Mouse (Mus musculus): Measurements from ENCODE around the gene Gm7075. TPM values are rescaled to one million over a fixed set of nuclear protein-coding genes. Genes with fewer than 3 reads are reported as not detected.

Gm7075 gene
- polyA plus RNA-seq, 1 experiment, result not detected

DNA sequence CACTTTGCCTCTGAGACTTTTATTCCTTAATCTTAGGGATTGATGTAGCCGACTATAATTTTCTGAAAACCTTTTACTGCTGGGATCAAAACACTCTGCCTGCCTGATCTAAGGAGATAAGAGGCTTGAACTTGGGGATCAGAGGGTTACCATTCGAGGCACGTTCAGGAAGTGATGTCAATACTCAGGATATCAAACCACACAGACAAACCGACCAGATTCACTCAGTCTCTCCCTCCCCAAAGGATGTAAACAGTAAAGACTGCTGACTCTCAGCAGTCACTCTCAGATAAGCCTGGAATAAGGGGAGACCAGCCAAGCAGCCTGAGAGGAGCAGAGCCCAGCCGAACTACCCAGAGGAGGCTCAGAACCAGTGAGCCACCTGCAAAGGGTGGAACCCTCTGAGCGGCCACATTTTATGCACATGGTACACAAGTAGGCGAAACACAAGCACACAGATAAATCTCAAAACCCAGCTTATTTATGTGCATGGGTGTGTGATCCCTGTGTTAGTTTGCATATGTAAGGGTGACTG, 18.2 kb upstream of the Gm7075 start:
- Histone ChIP-seq H3K36me3 (ENCODE audit: control insufficient read depth, insufficient read depth, low read length, poor library complexity, severe bottlenecking) (no peaks in the 10 kb centered on the region), H3K9me3 (replicated peaks; ENCODE audit: control insufficient read depth, insufficient read depth, low read length, poor library complexity, severe bottlenecking) (no peaks in the 10 kb centered on the region), H3K27ac (ENCODE audit: insufficient read depth, low read length) (no peak overlapping the region), H3K27me3 (ENCODE audit: control insufficient read depth, insufficient read depth, low read length, poor library complexity, severe bottlenecking) (no peaks in the 10 kb centered on the region), H3K9ac (ENCODE audit: low read depth, poor library complexity, severe bottlenecking) (no peak overlapping the region), H3K4me3 (ENCODE audit: low read depth, low read length) (no peak overlapping the region), H3K4me1 (ENCODE audit: control insufficient read depth, insufficient read depth, low read length) (no peaks in the 10 kb centered on the region)
- TF ChIP-seq POLR2A (IDR thresholded peaks at IDR 0.05; ENCODE audit: insufficient read depth, low read length) (no peak), CTCF (IDR thresholded peaks at IDR 0.05; ENCODE audit: low read depth, low read length) (no peak), EP300 (IDR thresholded peaks at IDR 0.05; ENCODE audit: insufficient read depth, low read depth, low read length) (no peak)

DNA sequence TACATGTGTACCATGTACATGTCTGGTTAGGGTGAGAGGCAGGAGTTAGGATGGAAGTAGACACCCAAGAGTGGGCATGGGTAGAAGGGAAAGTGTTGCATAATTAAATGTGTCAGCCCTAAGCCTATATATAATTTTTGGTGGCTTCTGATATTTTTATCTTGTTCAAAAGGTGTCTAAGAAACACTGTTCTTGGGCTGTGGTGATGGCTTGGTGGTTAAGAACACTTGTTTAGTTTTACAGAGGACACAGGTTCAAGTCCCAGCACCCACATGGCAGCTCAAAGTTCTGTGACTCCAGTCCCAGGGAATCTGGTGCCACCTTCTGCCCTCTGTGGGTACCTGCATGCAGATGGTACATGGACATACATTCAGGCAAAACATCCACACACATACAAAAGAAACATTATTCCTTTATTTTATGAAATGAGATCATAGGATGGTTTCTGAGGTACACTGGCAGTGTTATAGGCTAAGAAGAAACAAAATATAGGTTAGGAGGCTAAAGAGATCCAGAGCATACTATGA, 17.2 kb upstream of the Gm7075 start:
- H3K4me3 ChIP-seq (ENCODE audit: low read depth, low read length), result no peak overlapping the region
- no peaks in the 10 kb centered on the region for H3K27me3 ChIP-seq (ENCODE audit: control insufficient read depth, insufficient read depth, low read length, poor library complexity, severe bottlenecking)
- no peak overlapping the region for H3K9ac ChIP-seq (ENCODE audit: low read depth, poor library complexity, severe bottlenecking)
- no peak overlapping the region for H3K27ac ChIP-seq (ENCODE audit: insufficient read depth, low read length)
- H3K36me3 ChIP-seq (ENCODE audit: control insufficient read depth, insufficient read depth, low read length, poor library complexity, severe bottlenecking), result no peaks in the 10 kb centered on the region
- H3K9me3 ChIP-seq (replicated peaks; ENCODE audit: control insufficient read depth, insufficient read depth, low read length, poor library complexity, severe bottlenecking), result no peaks in the 10 kb centered on the region
- H3K4me1 ChIP-seq (ENCODE audit: control insufficient read depth, insufficient read depth, low read length), result no peaks in the 10 kb centered on the region
- TF ChIP-seq POLR2A (IDR thresholded peaks at IDR 0.05; ENCODE audit: insufficient read depth, low read length) (no peak), EP300 (IDR thresholded peaks at IDR 0.05; ENCODE audit: insufficient read depth, low read depth, low read length) (no peak), CTCF (IDR thresholded peaks at IDR 0.05; ENCODE audit: low read depth, low read length) (no peak)

DNA sequence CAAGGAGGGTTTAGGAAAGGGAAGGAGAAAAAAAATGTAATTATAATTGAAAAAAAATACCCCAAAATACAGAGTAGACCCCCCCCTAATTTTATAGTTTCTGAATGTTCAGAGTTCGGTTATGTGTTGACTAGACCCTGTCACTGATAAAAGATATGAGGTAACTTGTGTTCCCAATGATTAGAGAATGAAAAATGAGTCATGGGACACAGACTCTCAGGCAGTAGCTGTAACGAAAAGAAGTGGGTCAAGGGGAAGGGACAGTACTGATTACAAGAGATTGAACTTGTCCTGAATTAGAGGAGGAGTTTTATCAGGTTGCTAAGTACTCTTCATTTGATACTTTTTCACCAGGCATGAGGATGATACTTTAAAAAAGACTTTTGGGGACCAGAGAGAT, 11.3 kb upstream of the Gm7075 start:
- Histone ChIP-seq H3K36me3 (ENCODE audit: control insufficient read depth, insufficient read depth, low read length, poor library complexity, severe bottlenecking) (no peaks in the 10 kb centered on the region), H3K9me3 (replicated peaks; ENCODE audit: control insufficient read depth, insufficient read depth, low read length, poor library complexity, severe bottlenecking) (no peaks in the 10 kb centered on the region), H3K27me3 (ENCODE audit: control insufficient read depth, insufficient read depth, low read length, poor library complexity, severe bottlenecking) (no peaks in the 10 kb centered on the region), H3K4me1 (ENCODE audit: control insufficient read depth, insufficient read depth, low read length) (no peaks in the 10 kb centered on the region), H3K4me3 (ENCODE audit: low read depth, low read length) (no peak overlapping the region), H3K9ac (ENCODE audit: low read depth, poor library complexity, severe bottlenecking) (no peak overlapping the region), H3K27ac (ENCODE audit: insufficient read depth, low read length) (no peak overlapping the region)
- TF ChIP-seq EP300 (IDR thresholded peaks at IDR 0.05; ENCODE audit: insufficient read depth, low read depth, low read length) (no peak), CTCF (IDR thresholded peaks at IDR 0.05; ENCODE audit: low read depth, low read length) (no peak), POLR2A (IDR thresholded peaks at IDR 0.05; ENCODE audit: insufficient read depth, low read length) (no peak)

DNA sequence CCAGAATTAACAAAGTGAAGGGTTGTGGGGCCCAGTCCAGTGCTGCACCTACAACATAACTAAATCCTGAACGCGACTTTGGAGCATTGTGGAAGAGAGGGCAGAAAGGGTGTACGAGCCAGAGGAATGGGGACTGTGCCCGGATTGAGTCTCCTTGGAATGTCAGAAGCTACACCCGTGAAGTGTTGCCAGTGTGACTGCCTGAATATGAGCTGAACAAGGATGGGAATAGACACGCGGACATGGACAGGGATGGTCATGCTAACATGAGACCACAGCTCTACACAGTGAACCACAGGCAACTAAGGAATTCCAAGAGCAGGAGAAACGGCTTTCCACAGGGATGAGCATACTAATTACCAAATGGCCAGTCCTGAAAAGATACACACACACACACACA, 10.5 kb upstream of the Gm7075 start:
- H3K4me1 ChIP-seq (ENCODE audit: control insufficient read depth, insufficient read depth, low read length), result no peaks in the 10 kb centered on the region
- no peaks in the 10 kb centered on the region for H3K36me3 ChIP-seq (ENCODE audit: control insufficient read depth, insufficient read depth, low read length, poor library complexity, severe bottlenecking)
- H3K4me3 ChIP-seq (ENCODE audit: low read depth, low read length), result no peak overlapping the region
- no peak overlapping the region for H3K9ac ChIP-seq (ENCODE audit: low read depth, poor library complexity, severe bottlenecking)
- H3K27ac ChIP-seq (ENCODE audit: insufficient read depth, low read length), result no peak overlapping the region
- H3K27me3 ChIP-seq (ENCODE audit: control insufficient read depth, insufficient read depth, low read length, poor library complexity, severe bottlenecking), result no peaks in the 10 kb centered on the region
- H3K9me3 ChIP-seq (replicated peaks; ENCODE audit: control insufficient read depth, insufficient read depth, low read length, poor library complexity, severe bottlenecking), result no peaks in the 10 kb centered on the region
- TF ChIP-seq EP300 (IDR thresholded peaks at IDR 0.05; ENCODE audit: insufficient read depth, low read depth, low read length), result no peak
- TF ChIP-seq CTCF (IDR thresholded peaks at IDR 0.05; ENCODE audit: low read depth, low read length), result no peak
- TF ChIP-seq POLR2A (IDR thresholded peaks at IDR 0.05; ENCODE audit: insufficient read depth, low read length), result no peak

DNA sequence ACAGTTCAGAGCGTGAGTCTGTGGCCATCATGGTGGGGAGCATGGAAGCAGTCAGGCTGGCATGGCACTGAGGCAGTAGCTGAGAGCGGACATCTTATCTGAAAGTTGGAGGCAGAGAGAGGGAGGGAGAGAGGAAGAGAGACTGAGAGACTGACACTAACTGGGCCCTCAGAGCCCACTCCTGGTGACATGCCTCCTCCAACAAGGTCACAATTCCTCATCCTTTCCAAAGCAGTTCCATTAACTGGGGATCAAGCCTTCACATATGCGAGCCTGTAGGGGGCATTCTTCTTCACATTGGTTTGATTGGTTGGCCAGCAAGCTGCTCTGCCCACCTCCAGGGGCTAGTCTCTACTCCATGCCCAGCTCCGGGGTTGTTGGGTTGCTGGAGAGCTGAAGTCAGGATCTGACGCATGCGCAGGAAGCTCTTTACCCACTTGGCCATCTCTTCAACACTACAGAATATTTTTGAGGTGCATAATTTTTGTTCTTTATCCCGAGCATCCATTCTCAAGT, 9.7 kb upstream of the Gm7075 start:
- Histone ChIP-seq H3K4me1 (ENCODE audit: control insufficient read depth, insufficient read depth, low read length) (no peaks in the 10 kb centered on the region), H3K4me3 (ENCODE audit: low read depth, low read length) (no peak overlapping the region), H3K27ac (ENCODE audit: insufficient read depth, low read length) (no peak overlapping the region), H3K27me3 (ENCODE audit: control insufficient read depth, insufficient read depth, low read length, poor library complexity, severe bottlenecking) (no peaks in the 10 kb centered on the region), H3K9ac (ENCODE audit: low read depth, poor library complexity, severe bottlenecking) (no peak overlapping the region), H3K9me3 (replicated peaks; ENCODE audit: control insufficient read depth, insufficient read depth, low read length, poor library complexity, severe bottlenecking) (no peaks in the 10 kb centered on the region), H3K36me3 (ENCODE audit: control insufficient read depth, insufficient read depth, low read length, poor library complexity, severe bottlenecking) (no peaks in the 10 kb centered on the region)
- TF ChIP-seq POLR2A (IDR thresholded peaks at IDR 0.05; ENCODE audit: insufficient read depth, low read length), result no peak
- peak; percentile 6 for TF ChIP-seq CTCF (IDR thresholded peaks at IDR 0.05; ENCODE audit: low read depth, low read length)

DNA sequence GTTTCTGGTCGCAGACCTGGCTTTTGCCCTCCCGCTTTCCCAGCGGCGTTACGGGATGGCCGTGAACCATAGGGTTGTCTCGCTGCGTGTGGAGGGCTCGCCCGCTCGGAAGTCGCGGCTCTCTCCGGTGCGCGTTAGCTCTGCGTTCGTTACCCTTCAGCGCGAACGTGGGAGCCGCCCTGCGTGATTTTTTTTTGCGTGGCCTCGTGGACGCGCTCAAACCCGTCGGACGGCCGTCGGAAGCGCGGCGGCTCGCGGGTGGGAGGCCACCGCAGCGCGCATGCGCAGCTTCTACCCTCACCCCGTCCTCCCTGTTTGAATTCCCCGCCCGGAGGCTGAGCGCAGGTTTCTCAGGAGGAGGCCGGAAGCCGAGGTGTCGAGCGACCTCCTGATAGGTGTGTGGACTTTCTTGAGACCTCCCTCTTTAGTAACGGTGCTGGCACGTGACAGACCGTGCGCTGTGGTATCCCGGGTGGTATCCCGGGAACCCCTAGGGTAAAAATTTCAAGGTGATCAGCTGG, 8.3 kb upstream of the Gm7075 start, which contains the start of gene Ctnna3:
Ctnna3 (plus strand) TSS at position 314 of the 521 bp plus-strand sequence.
- peak within 1 kb of the TSS; percentile 84 for H3K4me3 ChIP-seq (ENCODE audit: low read depth, low read length)
- no peak for TF ChIP-seq POLR2A (IDR thresholded peaks at IDR 0.05; ENCODE audit: insufficient read depth, low read length)
- no peak for TF ChIP-seq CTCF (IDR thresholded peaks at IDR 0.05; ENCODE audit: low read depth, low read length)
- TF ChIP-seq EP300 (IDR thresholded peaks at IDR 0.05; ENCODE audit: insufficient read depth, low read depth, low read length), result no peak
- H3K9ac ChIP-seq (ENCODE audit: low read depth, poor library complexity, severe bottlenecking), result peak within 1 kb of the TSS; percentile 81
- no peak within 1 kb of the TSS for H3K27ac ChIP-seq (ENCODE audit: insufficient read depth, low read length)
- H3K4me1 ChIP-seq (ENCODE audit: control insufficient read depth, insufficient read depth, low read length), result no peaks in the 10 kb centered on the region
- no peaks in the 10 kb centered on the region for H3K9me3 ChIP-seq (replicated peaks; ENCODE audit: control insufficient read depth, insufficient read depth, low read length, poor library complexity, severe bottlenecking)
- no peaks in the 10 kb centered on the region for H3K36me3 ChIP-seq (ENCODE audit: control insufficient read depth, insufficient read depth, low read length, poor library complexity, severe bottlenecking)
- H3K27me3 ChIP-seq (ENCODE audit: control insufficient read depth, insufficient read depth, low read length, poor library complexity, severe bottlenecking), result no peaks in the 10 kb centered on the region
